In genomic region chr10:25051368-25051874, GRCm38 (mm10) we compare ENCODE assay signal across 18 mouse cellular contexts.
"Had no signal": no experiment of that assay in that cellular context is flagged by ENCODE, and none has a peak within 500 bp of the region (broad histone marks: within the 10 kb centered on the region; RNA-seq: fewer than 3 reads in every experiment).

No protein-coding gene starts in this region.

- H3K27me3 ChIP-seq: lung, embryonic 15.5 days; megakaryocyte, embryonic 14.5 days; midbrain, embryonic 13.5 days; midbrain, embryonic 15.5 days; neural tube, embryonic 13.5 days; stomach, embryonic 15.5 days had no signal

- H3K9ac ChIP-seq: liver, postnatal 0 days; lung, embryonic 15.5 days; midbrain, embryonic 13.5 days; midbrain, embryonic 15.5 days; neural tube, embryonic 13.5 days; stomach, embryonic 15.5 days had no signal

- H3K27ac ChIP-seq: lung, embryonic 15.5 days; macrophage; midbrain, embryonic 13.5 days; midbrain, embryonic 15.5 days; neural tube, embryonic 13.5 days; stomach, embryonic 15.5 days; stomach, postnatal 0 days had no signal

- H3K36me3 ChIP-seq: lung, embryonic 15.5 days; midbrain, embryonic 13.5 days; midbrain, embryonic 15.5 days; neural tube, embryonic 13.5 days; stomach, embryonic 15.5 days had no signal

- H3K4me3 ChIP-seq: lung, embryonic 15.5 days; megakaryocyte, embryonic 14.5 days; midbrain, embryonic 13.5 days; midbrain, embryonic 15.5 days; neural tube, embryonic 13.5 days; stomach, embryonic 15.5 days had no signal

- H3K4me2 ChIP-seq: lung, embryonic 15.5 days; midbrain, embryonic 11.5 days; midbrain, embryonic 13.5 days; midbrain, embryonic 15.5 days; neural tube, embryonic 13.5 days; stomach, embryonic 15.5 days had no signal

- DNase-seq: liver, postnatal 0 days; lung, adult 2 months; lung, postnatal 14 days; lung, postnatal 36 days; right cerebral cortex, postnatal 14 days; thymus, adult 2 months; thymus, postnatal 25 days; thymus, postnatal 4 days had no signal

- H3K9me3 ChIP-seq: lung, embryonic 15.5 days; midbrain, embryonic 13.5 days; midbrain, embryonic 15.5 days; stomach, embryonic 15.5 days had no signal

- ATAC-seq: liver, postnatal 0 days; lung, postnatal 0 days; midbrain, embryonic 13.5 days; midbrain, embryonic 15.5 days had no signal

- H3K4me1 ChIP-seq: lung, embryonic 15.5 days; midbrain, embryonic 13.5 days; midbrain, embryonic 15.5 days; neural tube, embryonic 13.5 days; stomach, embryonic 15.5 days had no signal
